Mouse (Mus musculus): ENCODE measurements at regions not wholly inside any gene's neighbourhood (a gene's known extent, or its start where the extent isn't known, plus 50 kb on each side); places are given as distances from the start of the nearest gene placed in this dataset.

DNA sequence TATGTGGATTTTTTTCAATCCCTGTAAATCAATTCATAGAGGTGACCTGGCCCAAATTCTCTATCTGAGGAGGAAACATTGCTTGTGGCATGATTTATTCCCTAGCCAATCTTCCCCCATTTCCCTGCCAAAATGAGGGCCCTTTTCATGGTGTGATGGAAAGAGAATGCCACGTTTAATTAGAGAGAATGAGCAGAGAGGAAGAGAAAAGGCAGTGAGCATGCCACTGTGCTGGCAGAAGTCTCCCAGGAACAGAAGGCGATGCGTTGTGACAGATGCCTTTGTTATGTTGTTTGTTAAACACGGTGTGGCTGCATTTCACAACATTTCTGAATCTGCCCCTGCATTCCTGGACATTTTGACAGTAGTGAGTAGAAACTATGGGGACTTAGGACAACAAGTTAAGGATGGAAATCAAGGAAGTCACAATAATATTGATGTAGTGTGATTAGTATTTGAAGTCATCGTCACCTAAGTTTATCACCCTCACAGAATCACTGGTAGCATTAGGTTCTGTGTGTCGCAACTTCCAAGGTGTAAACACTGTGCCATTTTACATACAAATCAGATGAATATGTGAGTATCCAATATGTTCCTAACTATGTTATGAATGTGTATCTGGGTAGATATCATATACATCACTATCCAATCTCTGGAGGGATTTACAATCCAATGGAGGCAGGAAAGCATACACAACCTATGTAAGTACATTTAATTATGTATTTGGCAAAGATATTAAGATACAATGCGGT is 762.8 kb downstream of the Tlr4 start:
- TF ChIP-seq CTCF (IDR thresholded peaks at IDR 0.05): no peak
- TF ChIP-seq POLR2A (IDR thresholded peaks at IDR 0.05; ENCODE audit: insufficient read depth, low read depth, low read length): no peak
- intact Hi-C loops (cut with DNase I): no loop called here
- Histone ChIP-seq H3K9ac (ENCODE audit: low read depth, low read length) (no peak overlapping the region), H3K36me3 (ENCODE audit: control insufficient read depth, insufficient read depth, low read length) (no peaks in the 10 kb centered on the region), H3K27me3 (ENCODE audit: control insufficient read depth, insufficient read depth, low read length) (no peaks in the 10 kb centered on the region), H3K79me2 (replicated peaks; ENCODE audit: control insufficient read depth, insufficient read depth, low read length) (no peaks in the 10 kb centered on the region), H3K4me3 (no peak overlapping the region), H3K4me1 (ENCODE audit: control insufficient read depth, insufficient read depth, low read length) (no peaks in the 10 kb centered on the region), H3K27ac (no peak overlapping the region)
- no peak for DNase-seq
- 75% methylated on average over 7 of the region's 7 CpGs for WGBS

DNA sequence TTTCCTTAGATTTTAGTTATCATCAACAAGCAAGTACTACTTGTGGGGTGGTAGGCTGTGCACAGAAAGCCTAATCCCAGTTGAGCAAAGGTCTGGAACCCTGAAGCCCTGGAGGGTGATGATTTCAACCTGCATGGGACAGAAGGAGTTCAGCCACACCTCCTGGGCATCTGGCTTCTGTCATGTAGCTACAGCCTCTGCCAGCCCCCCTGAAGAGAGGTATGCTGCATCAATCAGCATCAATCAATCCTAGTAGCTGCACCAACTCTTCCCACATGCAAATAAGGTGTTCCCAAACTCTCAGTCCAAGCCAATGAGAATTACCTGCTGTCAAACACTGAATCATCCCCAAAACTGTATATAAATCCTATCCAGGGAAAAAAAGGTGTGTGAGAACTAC is 779.8 kb downstream of the Tlr4 start:
- Histone ChIP-seq H3K4me1 (ENCODE audit: control insufficient read depth, insufficient read depth, low read length) (no peaks in the 10 kb centered on the region), H3K4me3 (no peak overlapping the region), H3K27ac (no peak overlapping the region), H3K9ac (ENCODE audit: low read depth, low read length) (no peak overlapping the region), H3K36me3 (ENCODE audit: control insufficient read depth, insufficient read depth, low read length) (no peaks in the 10 kb centered on the region), H3K27me3 (ENCODE audit: control insufficient read depth, insufficient read depth, low read length) (no peaks in the 10 kb centered on the region), H3K79me2 (replicated peaks; ENCODE audit: control insufficient read depth, insufficient read depth, low read length) (no peaks in the 10 kb centered on the region)
- TF ChIP-seq EP300 (IDR thresholded peaks at IDR 0.05; ENCODE audit: insufficient read depth, low read depth, low read length): no peak
- no peak for TF ChIP-seq CTCF (IDR thresholded peaks at IDR 0.05)
- DNase-seq: no peak
- intact Hi-C loops (cut with DNase I): no loop called here

GRCm38 (mm10) chr4:67614486-67615067 is 787.2 kb downstream of the Tlr4 start:
- H3K36me3 ChIP-seq (ENCODE audit: control insufficient read depth, insufficient read depth, low read length): no peaks in the 10 kb centered on the region
- H3K4me1 ChIP-seq (ENCODE audit: control insufficient read depth, insufficient read depth, low read length): no peaks in the 10 kb centered on the region
- no peaks in the 10 kb centered on the region for H3K79me2 ChIP-seq (replicated peaks; ENCODE audit: control insufficient read depth, insufficient read depth, low read length)
- intact Hi-C loops (cut with DNase I): no loop called here
- no peak for DNase-seq
- no peaks in the 10 kb centered on the region for H3K27me3 ChIP-seq (ENCODE audit: control insufficient read depth, insufficient read depth, low read length)
- no peak overlapping the region for H3K4me3 ChIP-seq
- H3K27ac ChIP-seq: no peak overlapping the region
- no peak for TF ChIP-seq CTCF (IDR thresholded peaks at IDR 0.05)
- TF ChIP-seq POLR2A (IDR thresholded peaks at IDR 0.05; ENCODE audit: insufficient read depth, low read depth, low read length): no peak
- no peak for TF ChIP-seq EP300 (IDR thresholded peaks at IDR 0.05; ENCODE audit: insufficient read depth, low read depth, low read length)
- WGBS: 58% methylated on average over 5 of the region's 5 CpGs
- no peak overlapping the region for H3K9ac ChIP-seq (ENCODE audit: low read depth, low read length)

GRCm38 (mm10) chr4:67626641-67627040 is 799.3 kb downstream of the Tlr4 start:
- TF ChIP-seq CTCF (IDR thresholded peaks at IDR 0.05): no peak
- no peak for TF ChIP-seq EP300 (IDR thresholded peaks at IDR 0.05; ENCODE audit: insufficient read depth, low read depth, low read length)
- TF ChIP-seq POLR2A (IDR thresholded peaks at IDR 0.05; ENCODE audit: insufficient read depth, low read depth, low read length): no peak
- H3K79me2 ChIP-seq (replicated peaks; ENCODE audit: control insufficient read depth, insufficient read depth, low read length): no peaks in the 10 kb centered on the region
- DNase-seq: no peak

GRCm38 (mm10) chr4:67646090-67646489 is 818.7 kb downstream of the Tlr4 start:
- no peak overlapping the region for H3K27ac ChIP-seq
- no peaks in the 10 kb centered on the region for H3K27me3 ChIP-seq (ENCODE audit: control insufficient read depth, insufficient read depth, low read length)
- 39% methylated on average over 2 of the region's 2 CpGs for WGBS
- no peak overlapping the region for H3K9ac ChIP-seq (ENCODE audit: low read depth, low read length)
- TF ChIP-seq EP300 (IDR thresholded peaks at IDR 0.05; ENCODE audit: insufficient read depth, low read depth, low read length): no peak
- TF ChIP-seq POLR2A (IDR thresholded peaks at IDR 0.05; ENCODE audit: insufficient read depth, low read depth, low read length): no peak
- TF ChIP-seq CTCF (IDR thresholded peaks at IDR 0.05): no peak
- H3K79me2 ChIP-seq (replicated peaks; ENCODE audit: control insufficient read depth, insufficient read depth, low read length): no peaks in the 10 kb centered on the region
- H3K4me1 ChIP-seq (ENCODE audit: control insufficient read depth, insufficient read depth, low read length): no peaks in the 10 kb centered on the region
- H3K36me3 ChIP-seq (ENCODE audit: control insufficient read depth, insufficient read depth, low read length): no peaks in the 10 kb centered on the region
- intact Hi-C loops (cut with DNase I): no loop called here
- DNase-seq: no peak
- no peak overlapping the region for H3K4me3 ChIP-seq

More at GRCm38 (mm10) chr4:67626641-67627040, 799.3 kb downstream of the Tlr4 start:
- Histone ChIP-seq H3K4me1 (ENCODE audit: control insufficient read depth, insufficient read depth, low read length) (no peaks in the 10 kb centered on the region), H3K36me3 (ENCODE audit: control insufficient read depth, insufficient read depth, low read length) (no peaks in the 10 kb centered on the region), H3K9ac (ENCODE audit: low read depth, low read length) (no peak overlapping the region), H3K27me3 (ENCODE audit: control insufficient read depth, insufficient read depth, low read length) (no peaks in the 10 kb centered on the region), H3K27ac (no peak overlapping the region), H3K4me3 (no peak overlapping the region)
- intact Hi-C loops (cut with DNase I): no loop called here

DNA sequence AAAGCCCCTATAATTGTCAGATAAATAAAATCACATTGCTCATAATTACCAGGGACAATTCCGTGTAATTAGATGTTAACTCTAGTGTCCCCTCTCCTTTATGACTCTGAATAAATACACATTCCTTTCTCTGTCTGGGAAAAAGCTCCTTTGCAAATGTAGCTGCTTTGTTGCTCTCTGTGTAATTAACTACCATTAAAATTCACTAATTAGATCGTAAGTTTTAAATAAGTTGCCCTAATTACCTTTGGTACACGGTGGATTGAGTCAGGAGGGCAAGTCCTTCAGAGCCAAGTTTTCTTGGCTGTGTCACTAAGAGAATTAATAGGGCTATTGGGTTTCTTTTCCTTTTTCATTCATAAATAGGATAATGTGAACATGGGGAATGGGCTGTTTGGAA is 834.7 kb downstream of the Tlr4 start:
- intact Hi-C loops (cut with DNase I): no loop called here
- no peak overlapping the region for H3K9ac ChIP-seq (ENCODE audit: low read depth, low read length)

More for the DNA sequence above, 834.7 kb downstream of the Tlr4 start:
- Histone ChIP-seq H3K4me1 (ENCODE audit: control insufficient read depth, insufficient read depth, low read length) (no peaks in the 10 kb centered on the region), H3K36me3 (ENCODE audit: control insufficient read depth, insufficient read depth, low read length) (no peaks in the 10 kb centered on the region), H3K27ac (no peak overlapping the region), H3K79me2 (replicated peaks; ENCODE audit: control insufficient read depth, insufficient read depth, low read length) (no peaks in the 10 kb centered on the region), H3K4me3 (no peak overlapping the region), H3K27me3 (ENCODE audit: control insufficient read depth, insufficient read depth, low read length) (no peaks in the 10 kb centered on the region)
- TF ChIP-seq POLR2A (IDR thresholded peaks at IDR 0.05; ENCODE audit: insufficient read depth, low read depth, low read length) (no peak), EP300 (IDR thresholded peaks at IDR 0.05; ENCODE audit: insufficient read depth, low read depth, low read length) (no peak), CTCF (IDR thresholded peaks at IDR 0.05) (no peak)
- 63% methylated on average over 3 of the region's 3 CpGs for WGBS
- DNase-seq: no peak

Measured in heart, adult 2 months (tissue).